Mouse (Mus musculus) lung, adult 2 months (tissue): ENCODE results near the gene Epha1.

Experiments
- CTCF ChIP-seq: fragments of 200-500 bp; IDR thresholded peaks from 2 replicates; pipeline ENCODE4 v1.5.1; 2011; ENCODE audit warnings: mild to moderate bottlenecking, low read length, control low read depth; ENCODE audit not compliant: insufficient read depth
- POLR2A ChIP-seq: fragments of 200-500 bp; IDR thresholded peaks from 2 replicates; pipeline ENCODE4 v1.6.1; 2011; ENCODE audit warnings: low read depth, mild to moderate bottlenecking, control low read depth, low read length, borderline replicate concordance; ENCODE audit errors: extremely low read depth

GRCm38 (mm10) chr6:42339189-42339588, 33.9 kb downstream of the Epha1 start:
- TF ChIP-seq CTCF (no peak), POLR2A (no peak)
